Mouse (Mus musculus) inflammation-experienced regulatory T-cells, adult 6 months (primary cell): ENCODE results near the gene Gucy2g. TPM values are rescaled to one million over a fixed set of nuclear protein-coding genes. Genes with fewer than 3 reads are reported as not detected.

Experiments used
- ATAC-seq: one replicate; pipeline ENCODE4 v1.8.0; 2017
- polyA plus RNA-seq, 3 experiments: library from polyadenylated mRNA; unstranded; fragments of 100-300 nt; shearing (Covaris generic); gene quantifications; one replicate each; pipeline ENCODE4 v1.2.1; 2017

The Gucy2g gene
- polyA plus RNA-seq = under 1 TPM; 0.18 to 0.56 (median 0.46) TPM

DNA sequence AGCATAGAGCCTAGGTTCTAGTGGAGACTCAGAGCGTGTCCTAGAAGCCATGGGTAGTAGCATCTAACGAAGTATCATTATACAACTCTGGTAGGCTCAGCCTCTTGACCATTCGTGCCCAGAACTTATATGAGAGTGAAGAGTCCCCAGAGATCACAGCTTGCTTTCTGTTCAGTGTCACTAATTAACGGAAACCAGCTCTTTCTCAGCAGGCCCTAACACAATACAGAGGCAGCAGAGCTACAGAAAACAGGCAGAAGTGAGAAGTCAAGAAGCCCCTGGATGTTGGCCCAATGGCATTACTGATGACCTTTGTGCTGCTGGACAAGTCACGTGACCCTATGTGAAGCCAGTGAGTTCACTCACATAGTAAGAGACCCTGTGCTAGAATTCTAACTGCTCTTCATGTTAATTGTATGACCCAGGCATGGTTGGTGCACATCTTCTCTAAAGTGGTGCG is at the start of gene Gucy2g:
Gucy2g (minus strand) TSS at position 51 of the 460 bp plus-strand sequence.
- no peak for ATAC-seq

DNA sequence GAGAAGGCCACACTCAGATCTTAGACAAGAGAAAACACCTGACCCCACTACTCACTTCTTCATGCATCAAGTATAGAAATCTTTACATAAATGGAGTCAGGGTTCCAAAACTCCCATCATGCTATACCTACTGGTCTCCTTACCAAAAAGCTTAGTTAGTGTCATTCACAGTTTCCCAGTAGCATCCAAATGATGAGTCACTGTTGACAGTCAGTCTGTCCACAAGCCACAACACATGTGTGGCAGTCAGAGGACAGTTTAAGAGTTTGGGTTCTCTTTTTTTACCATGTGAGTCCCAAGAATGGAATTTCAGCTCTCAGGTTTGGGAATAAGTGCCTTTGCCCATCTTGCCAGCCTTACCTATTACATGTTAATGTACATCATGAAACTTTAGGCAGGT is 47.9 kb upstream of the Gucy2g start:
- ATAC-seq = no peak

DNA sequence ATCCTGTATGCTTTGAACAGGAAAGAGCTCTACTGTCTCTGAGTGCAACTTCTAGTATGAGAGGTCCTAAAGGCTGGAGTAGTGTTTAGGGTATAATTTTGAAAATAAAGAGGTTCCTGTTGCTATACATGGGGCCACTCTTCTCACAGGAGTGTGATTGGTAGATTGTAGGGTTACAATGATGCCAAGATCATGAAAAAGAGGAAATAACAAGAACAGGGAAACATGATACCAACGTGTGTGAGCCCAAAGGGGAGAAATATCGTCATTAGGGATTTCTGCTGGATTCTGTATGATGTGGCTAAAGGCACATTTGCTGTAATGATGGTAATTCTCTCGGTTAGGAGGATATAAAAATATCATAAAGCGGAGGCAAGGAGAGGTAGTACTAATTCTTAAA is 45.0 kb upstream of the Gucy2g start:
- no peak for ATAC-seq

DNA sequence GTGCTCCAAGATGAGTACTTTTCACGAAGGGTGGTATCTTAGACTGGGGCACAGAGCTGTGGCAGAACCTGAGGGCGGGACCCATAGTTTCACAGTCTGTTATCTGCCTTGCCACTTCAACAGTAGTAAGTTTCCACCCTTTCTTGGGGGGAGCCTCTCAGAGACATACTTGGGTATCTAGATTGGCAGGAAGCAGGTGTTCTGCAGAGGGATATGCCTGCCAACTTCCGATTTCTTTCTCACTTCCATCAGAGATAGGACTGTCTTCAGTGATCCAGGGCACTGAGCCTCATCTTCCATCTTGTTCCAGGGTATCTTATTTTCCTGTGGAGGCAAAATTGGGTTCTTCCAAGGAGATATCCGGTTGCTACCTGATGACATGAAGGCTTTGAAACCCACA is 43.1 kb upstream of the Gucy2g start:
- no peak for ATAC-seq

DNA sequence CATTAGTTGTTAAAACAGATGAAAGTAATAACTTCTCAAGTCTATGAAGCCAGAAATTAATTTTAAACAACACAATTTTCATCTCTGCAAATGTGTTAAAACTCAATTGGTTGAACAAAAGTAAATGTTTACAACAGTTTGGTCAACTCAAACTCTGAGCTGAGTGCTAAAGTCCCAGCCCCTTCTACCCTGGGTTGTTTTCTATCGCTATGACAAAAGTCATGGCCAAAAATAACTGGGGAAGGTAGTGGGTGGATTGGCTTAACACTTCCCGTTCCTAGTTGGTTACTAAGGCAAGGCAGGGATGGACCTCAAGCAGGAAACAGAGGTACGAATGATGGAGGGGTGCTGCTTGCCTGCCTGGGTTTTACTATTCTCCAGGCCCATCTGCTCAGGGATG is 35.7 kb upstream of the Gucy2g start:
- ATAC-seq = no peak

DNA sequence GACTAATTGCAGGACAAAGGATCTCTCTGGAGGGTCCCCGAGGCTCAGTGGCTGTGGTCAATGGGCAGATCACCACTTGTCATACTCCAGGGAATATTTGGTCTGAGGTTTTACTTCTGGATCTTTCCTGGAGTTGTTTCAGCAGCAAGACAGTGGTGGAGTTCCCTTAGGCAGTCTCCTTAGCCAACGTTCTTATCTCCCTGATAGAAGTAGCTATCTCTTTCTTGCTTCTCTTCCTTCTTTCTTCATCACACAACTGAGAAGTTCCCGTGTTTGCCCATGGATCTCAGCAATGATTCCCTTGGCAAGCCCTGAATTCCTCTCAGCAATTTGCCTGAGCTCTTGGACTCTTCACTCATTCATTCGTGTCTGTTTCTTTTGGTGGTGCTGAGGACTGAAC is 35.1 kb upstream of the Gucy2g start:
- ATAC-seq = no peak

GRCm38 (mm10) chr19:55273340-55273739 is 32.3 kb upstream of the Gucy2g start:
- no peak for ATAC-seq

DNA sequence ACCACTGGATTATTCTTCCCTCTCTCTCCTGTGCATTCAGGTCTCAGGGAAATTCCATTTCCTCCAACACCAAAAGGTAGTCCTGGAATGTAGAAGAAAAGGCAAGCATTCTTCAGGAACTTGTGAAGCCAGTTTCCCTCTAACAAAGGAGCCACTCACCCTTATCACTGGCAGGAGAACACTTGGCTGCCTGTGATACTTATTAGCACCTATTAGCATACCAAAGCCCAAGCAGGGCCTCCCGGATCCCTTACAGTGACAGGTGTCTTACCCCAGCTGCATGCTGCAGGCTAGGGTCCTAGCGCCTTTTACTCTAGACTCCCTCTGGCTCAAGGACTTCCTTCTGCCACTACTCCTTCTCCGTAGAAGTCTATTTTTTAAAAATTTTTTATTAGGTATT is 30.4 kb upstream of the Gucy2g start:
- ATAC-seq = no peak

DNA sequence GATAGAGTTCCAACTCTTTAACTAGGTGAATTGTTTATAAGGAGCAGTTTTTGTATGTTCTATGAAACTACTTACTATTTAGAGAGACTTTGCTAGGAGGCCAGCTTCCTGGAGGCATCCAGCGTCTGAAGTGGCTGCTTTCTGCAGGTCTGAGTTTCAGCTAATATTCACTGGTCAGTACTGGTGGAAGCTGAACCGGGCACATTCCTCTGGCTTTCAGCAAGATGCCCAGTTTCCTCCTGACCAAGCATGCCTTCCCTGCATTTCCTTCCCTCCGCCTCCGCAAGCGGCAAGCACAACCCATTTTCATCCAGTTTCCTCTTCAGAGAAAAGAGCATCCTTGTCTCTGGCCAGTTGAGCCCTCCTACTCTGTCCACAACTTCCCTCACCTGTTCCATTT is 28.0 kb upstream of the Gucy2g start:
- ATAC-seq = no peak

GRCm38 (mm10) chr19:55268150-55268549 is 27.1 kb upstream of the Gucy2g start:
- no peak for ATAC-seq

- ATAC-seq = no peak
Measured at GRCm38 (mm10) chr19:55266786-55267185, 25.8 kb upstream of the Gucy2g start.

DNA sequence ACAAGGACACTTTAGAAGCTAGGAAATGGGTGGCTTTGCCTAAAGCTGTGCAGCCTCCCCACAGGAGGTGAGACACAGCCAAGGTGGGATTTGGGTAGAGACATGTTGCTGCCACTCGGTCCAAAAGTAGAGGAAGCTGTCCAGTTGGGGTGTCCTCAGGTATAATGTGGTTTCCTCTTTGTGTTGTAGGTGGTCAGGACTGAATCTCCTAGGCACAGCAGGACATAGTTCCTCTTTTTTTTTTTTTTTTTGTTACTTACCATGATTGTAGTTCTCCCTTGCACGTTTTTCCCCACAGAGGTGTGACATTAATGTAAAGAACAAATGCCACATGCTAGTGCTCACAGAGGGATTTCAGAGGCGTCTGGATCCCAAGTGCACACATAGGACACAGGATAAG is 24.2 kb upstream of the Gucy2g start:
- ATAC-seq = no peak

DNA sequence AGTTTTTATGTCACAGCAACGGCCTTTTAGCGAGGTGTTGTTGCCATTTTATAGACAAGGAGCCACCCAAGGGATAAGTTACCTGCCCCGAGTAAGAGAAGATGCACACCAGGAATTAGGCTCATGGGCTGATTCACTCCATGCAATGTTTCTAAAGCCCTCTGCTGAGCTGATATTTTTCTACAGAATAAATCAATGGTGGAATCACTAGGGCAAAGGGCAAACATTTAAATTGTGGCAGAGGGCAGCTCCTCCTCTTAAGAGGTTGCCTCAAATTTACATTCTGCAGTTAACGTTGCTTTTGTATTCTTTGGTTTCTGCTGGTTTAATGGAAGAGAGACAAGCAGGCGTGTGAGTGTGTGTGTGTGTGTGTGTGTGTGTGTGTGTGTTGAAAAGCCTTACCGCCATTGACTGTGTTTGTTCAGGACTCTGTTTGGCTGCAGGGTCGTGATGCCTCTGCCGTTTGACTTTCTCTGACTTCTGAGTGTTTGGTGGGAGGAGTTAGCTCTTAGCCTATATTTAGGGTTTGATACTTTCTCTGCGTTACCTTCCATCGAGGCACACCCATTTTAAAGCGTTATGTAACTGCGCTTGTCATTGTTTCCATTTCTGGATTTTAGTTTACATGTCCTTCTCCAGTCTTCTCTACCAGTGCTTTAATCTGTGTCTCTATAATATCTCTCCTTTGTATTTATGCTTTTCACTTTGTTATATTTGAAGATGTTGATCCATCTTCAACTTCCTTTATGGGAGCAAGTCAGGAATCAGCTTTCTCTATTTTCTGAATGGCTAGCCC is 19.6 kb upstream of the Gucy2g start:
- no peak for ATAC-seq

DNA sequence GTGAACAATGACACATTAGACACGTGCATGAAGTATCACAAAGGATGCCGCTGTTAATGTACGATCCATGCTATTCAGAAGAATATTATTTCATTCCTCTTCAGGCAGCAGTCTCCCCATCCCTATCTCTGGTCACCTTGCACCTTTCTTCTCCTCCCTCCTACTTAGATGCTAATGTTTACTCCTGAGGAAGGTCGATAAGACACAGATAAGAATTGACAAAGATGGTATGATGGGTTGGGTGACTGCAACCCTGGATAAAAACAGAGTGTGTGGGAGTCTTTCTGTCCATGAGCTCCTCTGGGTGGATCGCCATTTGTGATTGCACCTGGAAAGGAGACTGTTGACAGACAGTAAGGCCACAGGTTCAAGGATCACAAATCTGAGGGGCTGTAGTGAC is 17.5 kb upstream of the Gucy2g start:
- ATAC-seq = no peak

DNA sequence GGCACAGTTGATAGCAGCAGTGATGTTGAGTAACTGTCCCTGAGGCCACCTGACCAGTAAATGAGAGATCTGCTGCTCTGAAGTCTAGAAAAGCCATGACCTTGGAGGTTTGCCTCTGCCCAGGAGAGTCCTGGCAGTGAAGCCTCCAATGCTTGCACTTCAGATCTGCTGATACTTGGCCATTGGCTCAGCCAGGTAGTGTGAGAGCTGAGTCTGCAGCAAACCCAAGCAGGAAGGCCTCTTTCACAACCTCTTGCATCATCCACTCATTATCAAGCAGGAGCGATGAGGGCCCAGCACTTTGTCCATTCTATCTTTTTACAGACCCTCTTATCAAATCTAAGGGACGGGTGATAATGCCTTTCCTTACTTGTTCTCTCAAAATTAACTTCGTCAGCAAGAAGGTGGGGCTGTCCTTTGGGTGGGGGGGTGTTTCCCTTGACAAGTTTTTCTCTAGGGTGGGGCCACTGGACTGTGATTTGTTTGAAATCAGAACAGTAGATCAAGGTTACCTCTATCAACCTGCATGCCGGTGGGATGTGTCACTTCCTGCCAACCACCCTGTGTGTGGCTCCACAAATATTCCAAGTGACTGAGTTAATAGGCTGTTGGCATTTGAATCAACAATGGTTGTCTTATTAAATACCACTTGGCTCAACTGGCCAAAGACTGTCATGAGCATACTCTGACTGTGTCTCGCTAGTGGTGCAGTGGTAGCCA is 16.8 kb upstream of the Gucy2g start:
- ATAC-seq = no peak

DNA sequence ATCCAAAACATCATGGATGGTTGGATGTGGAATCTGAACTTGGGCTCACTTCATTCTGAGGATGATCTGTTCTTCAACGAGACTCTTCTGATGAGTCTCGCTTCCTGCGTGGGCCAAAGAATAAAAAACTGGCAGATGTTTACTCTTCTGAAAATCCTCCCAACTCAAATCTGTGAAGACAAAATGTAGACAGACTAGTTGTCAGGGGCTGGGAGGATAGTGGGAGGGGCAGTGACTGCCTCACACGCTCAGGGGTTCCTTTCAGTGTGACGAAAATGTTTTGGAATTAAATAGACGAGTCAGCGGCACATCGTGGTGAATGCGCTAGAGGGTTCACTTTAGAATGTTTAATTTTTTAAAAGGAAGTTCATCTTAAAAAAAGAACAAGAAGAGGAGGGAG is 15.1 kb upstream of the Gucy2g start:
- ATAC-seq = no peak

DNA sequence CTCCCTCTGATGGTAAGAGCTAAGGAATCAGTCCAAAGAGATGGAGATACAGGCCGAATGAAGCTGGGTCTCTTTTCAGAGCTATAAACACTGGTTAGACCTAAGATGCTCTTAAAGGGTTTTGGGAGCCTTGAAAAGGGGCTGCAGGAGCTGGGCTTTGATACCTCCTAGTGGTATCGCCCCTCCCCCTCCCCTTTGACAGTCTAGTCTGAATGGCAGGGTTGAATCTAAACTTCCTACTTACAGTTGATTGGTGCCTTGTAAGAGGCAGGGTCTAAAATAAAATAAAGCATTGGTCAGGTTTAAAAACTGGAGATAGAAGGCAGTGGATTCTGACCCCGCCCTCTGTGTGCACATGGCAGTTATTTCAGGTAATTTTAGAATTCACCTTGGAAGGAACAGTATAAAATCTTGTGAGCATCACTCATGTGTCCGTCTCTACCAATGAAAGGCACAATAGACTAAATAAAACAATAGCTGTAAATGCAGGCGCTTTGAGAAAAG is 13.5 kb upstream of the Gucy2g start:
- peak; percentile 57 for ATAC-seq

GRCm38 (mm10) chr19:55253570-55254441 is 12.8 kb upstream of the Gucy2g start:
- ATAC-seq = peak; percentile 80

GRCm38 (mm10) chr19:55253239-55253569 is 12.2 kb upstream of the Gucy2g start:
- peak; percentile 27 for ATAC-seq

GRCm38 (mm10) chr19:55251383-55252124 is 10.5 kb upstream of the Gucy2g start, which contains the start of gene Acsl5:
Gene Acsl5 (plus strand): TSS chr19:55251938.
- ATAC-seq = no peak

- no peak for ATAC-seq
Measured at GRCm38 (mm10) chr19:55250451-55250850, 9.4 kb upstream of the Gucy2g start.

DNA sequence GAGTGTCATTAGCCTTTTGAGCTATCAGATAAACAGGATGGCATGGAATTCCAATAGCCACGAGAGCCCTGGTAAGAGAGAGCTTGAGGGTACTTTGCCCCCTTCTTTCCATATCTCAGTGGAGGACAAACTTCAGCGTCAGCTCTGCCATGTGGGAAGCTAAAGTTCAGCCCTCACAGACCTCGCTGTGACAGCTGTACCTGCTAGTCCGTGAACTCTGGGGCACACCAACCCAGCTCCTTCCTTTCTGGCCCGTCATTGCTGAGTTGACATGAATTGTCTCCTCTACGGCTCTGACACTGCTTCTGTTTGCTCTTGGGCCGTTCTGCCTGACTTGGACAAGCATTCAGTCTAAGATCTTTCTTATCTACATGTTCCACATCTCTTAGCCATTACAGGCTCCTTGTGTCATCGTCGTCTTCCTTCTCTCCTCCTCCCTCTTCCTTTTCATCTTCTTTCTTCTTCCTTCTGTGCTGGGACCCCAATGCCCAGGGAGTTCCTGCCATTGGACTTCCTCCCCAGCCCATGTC is 7.0 kb upstream of the Gucy2g start:
- no peak for ATAC-seq
